Mouse (Mus musculus): Measurements from ENCODE around the gene Zfp566.
A peak's percentile ranks its signal among the peaks of the same experiment; 100 is the strongest.

DNA sequence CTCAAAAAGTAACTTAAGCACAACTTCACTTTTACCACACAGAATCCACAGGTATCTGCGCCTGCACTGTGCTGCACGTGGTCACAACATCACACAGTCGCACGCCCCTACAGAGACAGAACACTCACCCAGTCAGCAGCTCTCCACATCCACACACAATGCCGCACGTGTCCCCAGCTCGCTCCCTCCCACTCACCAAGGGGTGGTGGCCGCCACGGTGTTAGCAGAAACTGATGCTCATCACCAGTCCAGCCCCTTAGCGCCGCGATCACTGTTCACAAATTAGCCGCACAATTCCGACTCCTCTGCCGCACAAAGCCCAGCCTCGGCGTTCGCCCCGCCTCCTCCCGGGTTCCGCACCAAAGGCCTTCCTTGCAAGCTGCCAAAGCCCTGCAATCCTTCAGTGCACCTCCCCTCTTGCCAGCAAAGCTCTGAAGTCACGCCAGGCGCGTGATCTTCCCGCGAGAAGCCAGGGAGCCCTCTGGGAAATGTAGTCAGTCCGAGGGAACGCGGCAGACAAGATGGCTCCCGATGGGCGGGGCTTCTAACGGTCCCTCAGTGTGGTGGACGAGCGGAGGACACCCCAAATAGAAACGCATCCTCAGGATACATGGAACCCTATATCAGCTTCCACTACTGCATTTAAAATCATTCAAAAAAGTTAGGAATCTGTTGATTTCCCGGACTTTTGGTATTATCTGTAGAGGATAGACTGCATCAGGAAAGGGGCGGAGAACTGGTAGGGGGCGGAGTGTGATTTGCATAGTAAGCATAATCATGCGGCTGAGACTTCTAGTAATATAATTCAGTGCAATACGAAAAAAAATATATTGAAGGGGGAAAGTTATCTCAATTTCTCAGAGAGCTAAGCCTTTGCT lies at the start of gene Zfp566, which contains the start of gene Gm26920:
- TF ChIP-seq CHD2 (IDR thresholded peaks at IDR 0.05; ENCODE audit: low read depth, low read length): peak; percentile 100
- TF ChIP-seq MAFK (IDR thresholded peaks at IDR 0.05; ENCODE audit: insufficient read depth, low read depth, low read length): peak; percentile 91
- no peak for TF ChIP-seq ZC3H11A (IDR thresholded peaks at IDR 0.05; ENCODE audit: borderline replicate concordance, low read depth, low read length)
- TF ChIP-seq ZNF384 (IDR thresholded peaks at IDR 0.05; ENCODE audit: low read depth, low read length): no peak

All from ES-E14 (cell line).